Mouse (Mus musculus) kidney, adult 2 months (tissue): ENCODE measurements around the gene Sh3bgr.

Experiments used
- CTCF ChIP-seq: fragments of 200-500 bp; conservative IDR thresholded peaks from 2 replicates; pipeline ENCODE4 v1.5.1; 2011; ENCODE audit warnings: low read depth, mild to moderate bottlenecking, control low read depth, low read length, moderate library complexity, mixed read lengths; ENCODE audit not compliant: insufficient read depth, insufficient read length
- POLR2A ChIP-seq: fragments of 200-500 bp; IDR thresholded peaks from one replicate; pipeline ENCODE4 v1.6.1; 2011; ENCODE audit warnings: low read depth, low read length, control low read depth

DNA sequence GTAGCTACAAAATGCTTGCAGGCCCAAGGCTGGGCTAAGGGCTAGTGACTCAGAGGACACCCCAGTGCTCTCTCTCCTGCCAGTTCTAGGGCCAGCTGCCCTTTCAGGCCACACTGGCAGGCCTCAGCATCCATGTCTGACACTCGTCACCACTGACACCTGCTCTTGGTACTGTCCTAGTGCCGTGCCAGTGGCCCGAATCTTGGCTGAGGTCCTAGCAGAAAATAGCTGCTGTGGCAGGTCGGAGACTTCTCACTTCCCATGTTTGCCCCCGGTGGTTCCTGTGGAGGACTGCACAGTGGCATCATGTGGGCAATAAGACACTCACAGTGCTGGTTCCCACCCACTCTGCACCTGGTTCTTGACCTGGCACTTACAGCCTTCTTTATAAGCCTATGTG lies 21.2 kb downstream of the Sh3bgr start:
- no peak for TF ChIP-seq POLR2A
- TF ChIP-seq CTCF, result no peak
